Comparison of ENCODE assay signal across 24 mouse cellular contexts in the genomic region with DNA sequence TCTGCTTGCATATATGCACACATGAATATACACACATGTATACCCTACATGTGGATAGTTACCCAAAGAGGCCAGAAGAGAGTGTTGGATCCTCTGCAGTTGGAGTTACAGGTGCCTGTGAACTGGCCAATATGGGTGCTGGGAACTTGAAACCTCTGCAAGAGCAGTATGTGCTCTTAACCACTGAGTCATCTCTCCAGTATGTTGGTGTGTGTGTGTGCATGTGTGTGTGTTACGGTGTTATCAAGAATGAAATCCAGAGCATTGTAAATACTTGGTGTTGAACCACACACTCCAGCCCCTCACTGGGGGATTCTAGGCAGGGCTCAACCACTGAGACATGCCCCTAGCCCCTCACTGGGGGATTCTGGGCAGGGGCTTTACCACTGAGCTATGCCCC. TPM values are rescaled to one million over a fixed set of nuclear protein-coding genes. Genes with fewer than 3 reads are reported as not detected.
DNase-seq lines count a peak whose midpoint lies in the region; ATAC-seq and TF ChIP-seq lines count a peak whose summit lies in the region.
"Had no signal": no experiment of that assay in that cellular context is flagged by ENCODE, and none has a peak within 500 bp of the region (broad histone marks: within the 10 kb centered on the region; RNA-seq: fewer than 3 reads in every experiment).

No protein-coding gene starts in this region.

- H3K27ac ChIP-seq in heart, embryonic 12.5 days (ENCODE audit: poor library complexity, severe bottlenecking) = peak overlapping the region; percentile 92; the same call in 1 of the 2 replicates
- no peak overlapping the region for H3K27ac ChIP-seq in lung, postnatal 0 days (ENCODE audit: low read length)
- H3K27ac ChIP-seq in stomach, embryonic 15.5 days = peak overlapping the region; percentile 31; the same call in 1 of the 2 replicates
- H3K27ac ChIP-seq: embryonic facial prominence, embryonic 13.5 days; forebrain, embryonic 12.5 days; hindbrain, embryonic 13.5 days; hindbrain, postnatal 0 days had no signal

- H3K9ac ChIP-seq in heart, embryonic 12.5 days = no peak overlapping the region
- H3K9ac ChIP-seq in lung, postnatal 0 days (replicated peaks; ENCODE audit: low read depth) = no peak overlapping the region
- no peak overlapping the region for H3K9ac ChIP-seq in stomach, embryonic 15.5 days
- H3K9ac ChIP-seq: embryonic facial prominence, embryonic 13.5 days; forebrain, embryonic 12.5 days; forebrain, postnatal 0 days; hindbrain, embryonic 13.5 days had no signal

- H3K27me3 ChIP-seq in heart, embryonic 12.5 days (replicated peaks) = peaks cover 13% of the 10 kb centered on the region; the same call in 1 of the 2 replicates
- no peaks in the 10 kb centered on the region for H3K27me3 ChIP-seq in lung, postnatal 0 days (replicated peaks; ENCODE audit: insufficient read depth, low read length)
- no peaks in the 10 kb centered on the region for H3K27me3 ChIP-seq in stomach, embryonic 15.5 days (replicated peaks)

- peaks cover 17% of the 10 kb centered on the region for H3K4me1 ChIP-seq in heart, embryonic 12.5 days (replicated peaks)
- no peaks in the 10 kb centered on the region for H3K4me1 ChIP-seq in lung, postnatal 0 days (ENCODE audit: insufficient read depth, low read depth, low read length)
- 0 out of 2 replicates have a peak, but pooled peaks cover 2% of the 10 kb centered on the region for H3K4me1 ChIP-seq in stomach, embryonic 15.5 days
- H3K4me1 ChIP-seq: embryonic facial prominence, embryonic 13.5 days; forebrain, embryonic 12.5 days; hindbrain, embryonic 13.5 days had no signal

- no peak for TF ChIP-seq CTCF in lung, postnatal 0 days (IDR thresholded peaks at IDR 0.05)

- no peak overlapping the region for H3K4me3 ChIP-seq in heart, embryonic 12.5 days
- H3K4me3 ChIP-seq in lung, postnatal 0 days (ENCODE audit: low read depth, low read length) = no peak overlapping the region
- H3K4me3 ChIP-seq in stomach, embryonic 15.5 days (replicated peaks) = no peak overlapping the region
- H3K4me3 ChIP-seq: embryonic facial prominence, embryonic 13.5 days; forebrain, embryonic 12.5 days; hindbrain, embryonic 13.5 days had no signal

- TF ChIP-seq EP300 in lung, postnatal 0 days (IDR thresholded peaks at IDR 0.05) = peak; percentile 38; the same call in 1 of the 2 replicates

- DNase-seq in heart, adult 18-20 months = no peak
- peak; percentile 42 for DNase-seq in lung, postnatal 0 days (ENCODE audit: low spot score)
- no peak for DNase-seq in lung, postnatal 25 days (ENCODE audit: low spot score)
- DNase-seq in thymus, postnatal 0 days (ENCODE audit: low spot score) = no peak
- DNase-seq: adrenal gland, postnatal 10 days; B cell, adult 2 months; cerebellum, adult 18-20 months; cerebellum, adult 9-11 months; cerebellum, postnatal 36 days; forebrain, postnatal 0 days; gastrocnemius, postnatal 14 days had no signal

- H3K9me3 ChIP-seq in heart, embryonic 12.5 days (replicated peaks) = no peaks in the 10 kb centered on the region
- no peaks in the 10 kb centered on the region for H3K9me3 ChIP-seq in lung, postnatal 0 days (ENCODE audit: low read length)
- H3K9me3 ChIP-seq in stomach, embryonic 15.5 days = no peaks in the 10 kb centered on the region
- H3K9me3 ChIP-seq: embryonic facial prominence, embryonic 13.5 days; forebrain, embryonic 12.5 days; G1E; hindbrain, embryonic 13.5 days had no signal

- WGBS in heart, embryonic 12.5 days = 78% methylated on average over 1 of the region's 1 CpGs
- 46% methylated on average over 1 of the region's 1 CpGs for WGBS in lung, postnatal 0 days
- 67% methylated on average over 1 of the region's 1 CpGs for WGBS in stomach, embryonic 15.5 days

- no peak overlapping the region for H3K4me2 ChIP-seq in heart, embryonic 12.5 days
- H3K4me2 ChIP-seq in lung, postnatal 0 days (replicated peaks; ENCODE audit: low read depth, low read length) = no peak overlapping the region
- H3K4me2 ChIP-seq in stomach, embryonic 15.5 days = no peak overlapping the region
- H3K4me2 ChIP-seq: embryonic facial prominence, embryonic 13.5 days; forebrain, embryonic 12.5 days; hindbrain, embryonic 13.5 days had no signal

- ATAC-seq in heart, embryonic 12.5 days (ENCODE audit: insufficient number of reproducible peaks, low FRiP score) = no peak
- peak; percentile 68 for ATAC-seq in lung, postnatal 0 days
- ATAC-seq in stomach, embryonic 15.5 days (ENCODE audit: insufficient read depth, low FRiP score, low read depth) = peak; percentile 15; the same call in 1 of the 2 replicates
- ATAC-seq: CD4-positive, CD25-positive, alpha-beta regulatory T cell, adult 4 months; forebrain, postnatal 0 days; hindbrain, postnatal 0 days had no signal

- H3K36me3 ChIP-seq in heart, embryonic 12.5 days = no peaks in the 10 kb centered on the region
- H3K36me3 ChIP-seq in lung, postnatal 0 days (ENCODE audit: insufficient read depth, low read length) = no peaks in the 10 kb centered on the region
- H3K36me3 ChIP-seq in stomach, embryonic 15.5 days = no peaks in the 10 kb centered on the region
- H3K36me3 ChIP-seq: embryonic facial prominence, embryonic 13.5 days; forebrain, embryonic 12.5 days; G1E; hindbrain, embryonic 13.5 days had no signal

RNA-seq across cellular contexts. Expression of a gene that starts 4.6 kb away (rescaled TPM):
- 0.78 and 0.98 TPM in 2 replicates for polyA plus RNA-seq in heart, embryonic 12.5 days (2016; fragmentation: Nextera tagmentation; extraction: Ambion mirVana)
- under 1 TPM in 1 of 2 experiments, not detected in 1; 0.51 TPM for total RNA-seq in heart, adult 18-20 months (2021)
- 0.14 TPM in 1 of 2 replicates, not detected in the other for polyA plus RNA-seq in lung, postnatal 0 days (2015; fragmentation: Nextera tagmentation; extraction: Ambion mirVana)
- polyA plus RNA-seq in stomach, embryonic 15.5 days (2015; fragmentation: Nextera tagmentation; extraction: Ambion mirVana) = 4.9 and 9.2 TPM in 2 replicates
- 1.4 and 1.5 TPM in 2 replicates for polyA plus RNA-seq in thymus, postnatal 0 days (2015; fragmentation: Nextera tagmentation; extraction: Ambion mirVana)
- total RNA-seq: hematopoietic stem cell, adult 5-6 weeks had no signal
- polyA plus RNA-seq: CD4-positive, CD25-positive, alpha-beta regulatory T cell, adult 4 months; G1E had no signal

RNA-seq across cellular contexts. Expression of a gene that starts 8.7 kb away (rescaled TPM):
- polyA plus RNA-seq in heart, embryonic 12.5 days (2016; fragmentation: Nextera tagmentation; extraction: Ambion mirVana) = 1.2 and 1.5 TPM in 2 replicates
- total RNA-seq in heart, adult 18-20 months (2021) = not detected
- polyA plus RNA-seq in lung, postnatal 0 days (2015; fragmentation: Nextera tagmentation; extraction: Ambion mirVana) = 0.69 and 1.2 TPM in 2 replicates
- polyA plus RNA-seq in stomach, embryonic 15.5 days (2015; fragmentation: Nextera tagmentation; extraction: Ambion mirVana) = 4.2 and 6.6 TPM in 2 replicates
- polyA plus RNA-seq in thymus, postnatal 0 days (2015; fragmentation: Nextera tagmentation; extraction: Ambion mirVana) = 0.81 and 1.2 TPM in 2 replicates
- total RNA-seq: forebrain, postnatal 0 days; G1E; gastrocnemius, adult 18-20 months; gastrocnemius, postnatal 14 days; hematopoietic stem cell, adult 5-6 weeks; hindbrain, postnatal 0 days had no signal
- polyA plus RNA-seq: CD4-positive, CD25-positive, alpha-beta regulatory T cell, adult 4 months; embryonic facial prominence, embryonic 13.5 days; forebrain, postnatal 0 days; G1E; hindbrain, embryonic 13.5 days had no signal

RNA-seq across cellular contexts. Expression of a gene that starts 21.9 kb away (rescaled TPM):
- polyA plus RNA-seq in heart, embryonic 12.5 days (2016; fragmentation: Nextera tagmentation; extraction: Ambion mirVana) = 158 and 165 TPM in 2 replicates
- 100 to 1,000 TPM; 238 to 252 TPM for total RNA-seq in heart, adult 18-20 months (2021)
- polyA plus RNA-seq in lung, postnatal 0 days (2015; fragmentation: Nextera tagmentation; extraction: Ambion mirVana) = 179 and 193 TPM in 2 replicates
- 227 and 239 TPM in 2 replicates for polyA plus RNA-seq in stomach, embryonic 15.5 days (2015; fragmentation: Nextera tagmentation; extraction: Ambion mirVana)
- 173 and 184 TPM in 2 replicates for polyA plus RNA-seq in thymus, postnatal 0 days (2015; fragmentation: Nextera tagmentation; extraction: Ambion mirVana)

RNA-seq across cellular contexts. Expression of a gene that starts 36.0 kb away (rescaled TPM):
- polyA plus RNA-seq in heart, embryonic 12.5 days (2016; fragmentation: Nextera tagmentation; extraction: Ambion mirVana) = not detected in 2 replicates
- total RNA-seq in heart, adult 18-20 months (2021) = under 1 TPM; 0.40 to 0.67 TPM
- polyA plus RNA-seq in lung, postnatal 0 days (2015; fragmentation: Nextera tagmentation; extraction: Ambion mirVana) = not detected in 2 replicates
- not detected in 2 replicates for polyA plus RNA-seq in stomach, embryonic 15.5 days (2015; fragmentation: Nextera tagmentation; extraction: Ambion mirVana)
- polyA plus RNA-seq in thymus, postnatal 0 days (2015; fragmentation: Nextera tagmentation; extraction: Ambion mirVana) = not detected in 2 replicates
- total RNA-seq: adrenal gland, postnatal 10 days; forebrain, postnatal 0 days; G1E; hematopoietic stem cell, adult 5-6 weeks; hindbrain, postnatal 0 days had no signal
- polyA plus RNA-seq: CD4-positive, CD25-positive, alpha-beta regulatory T cell, adult 4 months; embryonic facial prominence, embryonic 13.5 days; forebrain, embryonic 12.5 days; forebrain, postnatal 0 days; G1E; heart, postnatal 0 days; hindbrain, embryonic 13.5 days; hindbrain, postnatal 0 days; intestine, embryonic 14.5 days had no signal

RNA-seq across cellular contexts. Expression of a gene that starts 36.0 kb away (rescaled TPM):
- not detected in 2 replicates for polyA plus RNA-seq in heart, embryonic 12.5 days (2016; fragmentation: Nextera tagmentation; extraction: Ambion mirVana)
- not detected for total RNA-seq in heart, adult 18-20 months (2021)
- polyA plus RNA-seq in lung, postnatal 0 days (2015; fragmentation: Nextera tagmentation; extraction: Ambion mirVana) = 0.18 and 0.21 TPM in 2 replicates
- polyA plus RNA-seq in stomach, embryonic 15.5 days (2015; fragmentation: Nextera tagmentation; extraction: Ambion mirVana) = 0.50 and 0.73 TPM in 2 replicates
- 0.43 TPM in 1 of 2 replicates, not detected in the other for polyA plus RNA-seq in thymus, postnatal 0 days (2015; fragmentation: Nextera tagmentation; extraction: Ambion mirVana)
- total RNA-seq: adrenal gland, postnatal 10 days; forebrain, postnatal 0 days; G1E; gastrocnemius, adult 18-20 months; gastrocnemius, postnatal 14 days; heart, adult 8-10 months; hematopoietic stem cell, adult 5-6 weeks; hindbrain, postnatal 0 days had no signal
- polyA plus RNA-seq: CD4-positive, CD25-positive, alpha-beta regulatory T cell, adult 4 months; G1E; heart, postnatal 0 days; intestine, embryonic 14.5 days had no signal
